Mouse (Mus musculus): ENCODE results near the gene Gm10073.

GRCm38 (mm10) chr8:106563691-106564182 lies 9.5 kb downstream of the Gm10073 start:
- no peak for TF ChIP-seq HCFC1 (IDR thresholded peaks at IDR 0.05; ENCODE audit: borderline replicate concordance, insufficient read depth, low read length)
- no peak for TF ChIP-seq ZNF384 (IDR thresholded peaks at IDR 0.05; ENCODE audit: low read depth, low read length)
- peak; percentile 42; the same call in 1 of the 2 replicates for TF ChIP-seq MAFK (IDR thresholded peaks at IDR 0.05; ENCODE audit: insufficient read depth, low read depth, low read length)
- TF ChIP-seq CHD2 (IDR thresholded peaks at IDR 0.05; ENCODE audit: low read depth, low read length) = no peak

Data from ES-E14 (cell line).